14 mouse cellular contexts compared by ENCODE assay signal in the genomic region with DNA sequence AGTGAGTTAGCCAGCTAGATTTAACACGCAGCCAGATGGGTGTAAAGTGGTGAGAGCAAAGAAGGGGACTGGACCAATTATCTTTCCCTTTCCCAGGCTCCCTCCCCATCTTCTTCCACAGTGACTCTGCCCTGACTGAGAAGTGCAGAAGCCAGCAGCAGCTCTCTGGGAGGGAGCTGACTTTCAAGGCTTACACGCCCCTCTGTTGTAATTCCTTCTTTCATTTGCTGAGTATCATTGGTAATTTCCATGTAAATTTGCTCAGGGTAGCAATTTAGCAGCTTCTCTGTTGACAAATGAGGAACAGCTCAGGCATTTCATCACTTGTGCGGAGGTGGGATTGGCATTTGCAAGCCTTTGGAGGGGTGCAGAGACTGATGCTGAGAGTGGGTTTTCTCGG.
DNase-seq lines count a peak whose midpoint lies in the region; ATAC-seq lines count a peak whose summit lies in the region.
"Had no signal": no experiment of that assay in that cellular context is flagged by ENCODE, and none has a peak within 500 bp of the region (broad histone marks: within the 10 kb centered on the region; RNA-seq: fewer than 3 reads in every experiment).

No protein-coding gene starts in this region.

- no peak overlapping the region for H3K4me2 ChIP-seq in midbrain, embryonic 14.5 days (ENCODE audit: low read length)

- WGBS in midbrain, embryonic 14.5 days = 9% methylated on average over 4 of the region's 4 CpGs
- WGBS in midbrain, embryonic 10.5 days = 8% methylated on average over 4 of the region's 4 CpGs

- no peaks in the 10 kb centered on the region for H3K36me3 ChIP-seq in midbrain, embryonic 14.5 days (ENCODE audit: control insufficient read depth, insufficient read depth, low read length)
- H3K36me3 ChIP-seq in midbrain, embryonic 10.5 days = no peaks in the 10 kb centered on the region

- no peak overlapping the region for H3K27ac ChIP-seq in midbrain, embryonic 14.5 days (replicated peaks; ENCODE audit: low read depth, low read length)
- H3K27ac ChIP-seq in midbrain, embryonic 10.5 days (replicated peaks) = no peak overlapping the region
- H3K27ac ChIP-seq: heart, adult 2 months; liver, embryonic 14.5 days had no signal

- ATAC-seq in midbrain, embryonic 14.5 days (ENCODE audit: low FRiP score, low TSS enrichment) = no peak
- ATAC-seq in cerebellum, adult (ENCODE audit: insufficient number of reproducible peaks, low FRiP score, low TSS enrichment) = no peak

- H3K4me1 ChIP-seq in midbrain, embryonic 14.5 days (ENCODE audit: control insufficient read depth, insufficient read depth, low read length) = no peaks in the 10 kb centered on the region
- peaks cover 6% of the 10 kb centered on the region for H3K4me1 ChIP-seq in midbrain, embryonic 10.5 days

- no peaks in the 10 kb centered on the region for H3K27me3 ChIP-seq in midbrain, embryonic 14.5 days (ENCODE audit: control insufficient read depth, insufficient read depth, low read length)
- H3K27me3 ChIP-seq in midbrain, embryonic 10.5 days (ENCODE audit: low read depth, poor library complexity, severe bottlenecking) = no peaks in the 10 kb centered on the region

- no peak overlapping the region for H3K4me3 ChIP-seq in midbrain, embryonic 14.5 days (replicated peaks; ENCODE audit: low read depth, low read length)
- H3K4me3 ChIP-seq in midbrain, embryonic 10.5 days = no peak overlapping the region
- H3K4me3 ChIP-seq: heart, adult 2 months had no signal

- H3K9ac ChIP-seq in midbrain, embryonic 14.5 days (replicated peaks; ENCODE audit: low read length) = no peak overlapping the region
- H3K9ac ChIP-seq: liver, embryonic 14.5 days had no signal

- DNase-seq in embryo, embryonic 11 days = peak; percentile 9
- no peak for DNase-seq in embryo, embryonic 10.5 days (ENCODE audit: low spot score)
- peak; percentile 41 for DNase-seq in midbrain, embryonic 14.5 days
- no peak for DNase-seq in midbrain, embryonic 10.5 days (ENCODE audit: low spot score)
- DNase-seq in layer of hippocampus, postnatal 14 days (ENCODE audit: low spot score in 2 of 2) = peak; percentile 26 to 61
- peak; percentile 20 for DNase-seq in right cerebral cortex, postnatal 25 days
- DNase-seq in gastrocnemius, postnatal 25 days = no peak
- DNase-seq: adrenal gland, adult 8-10 months; cerebellum, adult 11-12 months; heart, adult 2 months; kidney, postnatal 10 days; lung, postnatal 14 days had no signal

- H3K9me3 ChIP-seq in midbrain, embryonic 14.5 days (ENCODE audit: control insufficient read depth, low read length) = no peaks in the 10 kb centered on the region
- no peaks in the 10 kb centered on the region for H3K9me3 ChIP-seq in midbrain, embryonic 10.5 days (replicated peaks)

Comparison
In these comparisons a context has a peak if more than half of its experiments do, and no peak if none do; other contexts are left out.
1. DNase-seq: peak in embryo, embryonic 11 days (single experiment), midbrain, embryonic 14.5 days (single experiment), layer of hippocampus, postnatal 14 days (2 of 2) and right cerebral cortex, postnatal 25 days (single experiment); none in embryo, embryonic 10.5 days (single experiment), midbrain, embryonic 10.5 days (single experiment) and gastrocnemius, postnatal 25 days (single experiment).